Mouse (Mus musculus): ENCODE results near the gene Nprl2.

The Nprl2 gene

DNA sequence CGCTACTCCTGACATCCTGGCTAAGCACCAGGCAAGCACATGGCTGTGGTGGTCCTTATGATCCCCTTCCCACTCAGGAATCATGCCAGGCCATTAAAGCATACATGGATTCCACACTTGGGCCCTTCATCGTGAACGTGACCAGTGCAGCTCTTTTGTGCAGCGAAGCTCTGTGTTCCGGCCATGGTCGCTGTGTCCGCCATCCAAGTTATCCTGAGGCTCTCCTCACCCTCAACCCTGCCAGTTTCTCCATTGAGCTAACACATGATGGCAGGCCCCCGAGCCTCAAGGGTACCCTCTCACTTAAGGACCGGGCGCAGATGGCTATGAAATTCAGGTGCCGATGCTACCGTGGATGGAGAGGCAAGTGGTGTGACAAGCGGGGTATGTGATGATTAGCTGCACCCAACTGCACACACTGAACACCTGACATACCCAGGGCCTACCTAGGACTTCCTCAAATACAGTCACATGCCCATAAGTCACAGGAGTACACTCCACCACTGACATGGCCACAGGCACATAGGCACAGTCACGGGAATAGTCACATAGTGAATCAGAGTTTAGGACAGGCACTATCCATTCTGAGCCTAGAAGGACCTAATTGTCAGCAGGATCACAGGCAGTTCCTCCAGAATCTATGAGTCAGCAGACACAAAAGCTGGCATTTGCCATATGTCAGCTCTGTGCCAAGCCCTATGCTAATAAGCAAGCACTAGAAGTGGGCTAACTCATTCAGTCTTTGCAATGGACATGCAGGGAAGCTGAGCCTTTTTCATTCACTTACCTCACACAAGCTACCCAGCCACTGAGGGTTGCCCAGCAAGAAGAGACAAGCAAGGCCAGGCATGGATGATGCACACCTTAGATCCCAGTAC, 37.2 kb downstream of the Nprl2 start:
- DNase-seq = no peak

GRCm38 (mm10) chr9:107580501-107581317, 38.7 kb downstream of the Nprl2 start, which contains the start of gene Hyal3:
Hyal3 (plus strand) TSS chr9:107580818.
- peak; percentile 95 to 97 for DNase-seq

GRCm38 (mm10) chr9:107581584-107581983, 39.6 kb downstream of the Nprl2 start:
- no peak for DNase-seq

DNA sequence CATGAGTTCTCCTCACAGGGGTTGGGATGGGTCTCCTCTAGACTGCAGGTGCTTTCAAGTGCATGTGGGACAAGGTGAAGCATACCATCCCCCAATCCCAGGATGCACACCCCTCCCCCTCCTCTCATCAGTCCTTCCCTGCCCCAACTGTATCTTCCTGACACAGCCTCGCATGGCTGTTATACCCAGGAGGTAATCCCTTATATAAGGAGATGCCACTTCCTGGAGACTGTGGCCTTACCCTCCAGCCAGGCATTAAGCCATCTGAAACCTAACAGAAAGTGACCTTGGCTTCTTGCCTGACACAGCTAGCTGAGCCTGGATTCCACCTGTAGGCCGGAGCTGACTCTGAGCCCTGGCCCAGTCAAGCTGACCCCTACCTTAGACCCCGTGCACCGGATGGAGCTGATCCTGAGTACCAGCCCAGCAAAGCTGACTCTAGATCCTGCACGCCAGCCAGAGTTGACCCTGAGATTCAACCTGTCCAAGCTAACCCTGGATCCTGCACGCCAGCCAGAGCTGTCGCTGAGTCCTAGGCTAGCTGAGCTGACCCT, 40.6 kb downstream of the Nprl2 start:
- peak in 1 of 2 experiments; percentile 51 for DNase-seq

GRCm38 (mm10) chr9:107583174-107583573, 41.1 kb downstream of the Nprl2 start:
- DNase-seq = no peak

DNA sequence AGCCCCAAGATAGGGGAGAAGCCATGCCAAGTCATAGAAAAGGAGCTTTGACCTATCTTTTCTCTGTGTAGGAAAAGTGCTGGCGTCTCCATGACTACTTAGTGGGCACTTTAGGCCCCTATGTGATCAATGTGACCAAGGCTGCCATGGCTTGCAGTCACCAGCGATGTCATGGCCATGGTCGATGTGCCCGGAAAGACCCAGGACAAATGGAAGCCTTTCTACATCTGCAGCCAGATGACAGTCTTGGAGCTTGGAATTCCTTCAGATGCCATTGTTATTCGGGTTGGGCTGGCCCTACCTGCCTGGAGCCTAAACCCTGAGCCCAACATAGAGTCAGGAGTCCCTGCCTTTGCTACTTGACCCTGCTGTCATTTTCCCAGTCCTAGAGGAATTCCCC, 44.5 kb downstream of the Nprl2 start:
- no peak for DNase-seq

GRCm38 (mm10) chr9:107586974-107587832, 45.2 kb downstream of the Nprl2 start, which contains the start of gene Ifrd2:
Ifrd2 (plus strand) TSS chr9:107587642.
- DNase-seq = peak; percentile 98 to 100

DNA sequence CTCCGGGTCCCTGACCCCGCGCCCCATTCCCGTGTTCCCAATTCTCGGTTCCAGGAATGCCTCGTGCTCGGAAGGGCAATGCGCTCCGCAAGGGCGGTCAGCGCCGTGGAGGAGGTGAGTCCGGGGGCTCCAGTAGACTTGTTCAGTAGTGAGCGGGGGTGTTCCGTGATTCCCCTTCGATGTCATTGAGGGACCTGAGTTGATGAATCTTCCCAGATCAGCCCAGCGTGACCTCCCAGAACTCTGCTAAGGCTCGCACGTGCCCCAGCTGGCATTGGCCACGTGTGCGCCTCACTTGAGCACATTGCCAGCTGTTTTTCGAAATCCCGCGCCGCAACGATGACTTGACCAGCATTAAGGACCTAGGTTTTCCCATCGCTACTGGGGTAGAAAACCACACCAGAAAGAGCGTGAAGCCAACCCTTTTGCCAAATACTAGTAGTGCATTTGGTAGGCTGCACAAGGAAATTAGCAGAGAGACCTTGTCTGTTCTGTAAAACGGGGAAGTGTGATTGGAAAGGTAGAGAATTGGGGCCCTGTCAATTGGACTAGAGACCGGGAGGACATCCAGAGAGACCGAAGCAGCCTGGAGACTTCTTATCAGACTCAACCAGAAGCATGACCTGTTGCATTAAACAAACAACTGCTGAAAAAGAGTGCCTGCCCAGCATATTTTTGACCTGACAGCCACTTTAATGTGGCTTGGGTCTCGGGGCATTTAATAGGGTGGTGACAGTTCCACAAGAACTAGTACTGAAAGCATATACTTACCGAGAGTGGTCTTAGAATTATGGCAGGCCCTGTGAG, 46.0 kb downstream of the Nprl2 start:
- DNase-seq = peak in 1 of 2 experiments; percentile 79

- DNase-seq = peak; percentile 83 to 84
Measured at GRCm38 (mm10) chr9:107590058-107590772, 48.2 kb downstream of the Nprl2 start.

- DNase-seq = peak in 1 of 2 experiments; percentile 87
Measured at GRCm38 (mm10) chr9:107590773-107591060, 48.7 kb downstream of the Nprl2 start.

DNA sequence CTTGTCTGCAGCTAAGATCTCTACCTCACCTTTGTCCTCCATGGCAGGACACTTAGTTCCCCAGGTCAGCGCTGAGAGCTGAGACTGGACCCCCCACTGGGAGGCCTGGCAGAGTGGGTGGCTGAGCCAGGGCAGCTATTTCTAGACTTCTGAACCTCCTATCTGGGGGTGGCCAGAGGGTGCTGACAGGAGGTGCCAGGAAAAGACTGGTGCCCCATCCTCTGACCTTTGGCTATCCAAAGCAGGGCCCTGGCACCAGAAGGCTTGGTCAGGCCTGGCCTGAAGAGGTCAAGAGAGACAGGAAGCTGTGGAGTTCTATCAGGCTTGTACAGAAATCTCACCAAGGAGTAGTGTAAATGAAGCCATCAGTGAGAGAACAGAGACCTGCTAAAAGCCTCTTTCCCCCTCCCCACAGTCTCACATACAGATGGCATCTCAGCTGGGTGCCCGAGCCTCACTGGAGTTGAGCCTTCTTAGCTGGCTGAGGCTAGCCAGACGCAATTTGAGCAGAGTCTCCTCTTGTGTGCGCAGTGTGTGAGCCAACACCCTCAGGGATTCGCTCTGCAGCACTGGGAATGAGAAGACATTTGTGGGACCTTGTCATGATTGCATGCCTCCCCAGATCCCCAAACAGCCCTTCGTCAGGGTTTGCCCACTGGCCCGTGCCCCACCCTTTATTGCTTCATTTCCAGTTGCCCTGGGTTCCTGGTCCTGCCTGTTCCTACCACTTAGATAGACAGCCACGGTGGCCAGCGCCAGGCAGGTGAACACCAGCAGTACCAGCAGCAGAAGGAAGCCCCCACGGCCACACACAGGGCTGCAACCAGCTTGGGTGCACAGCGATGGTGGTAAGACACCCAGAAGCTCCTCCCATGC, 51.3 kb downstream of the Nprl2 start:
- peak; percentile 86 to 91 for DNase-seq

GRCm38 (mm10) chr9:107594281-107595062, 52.4 kb downstream of the Nprl2 start:
- DNase-seq = peak in 1 of 2 experiments; percentile 59

Measured in kidney, postnatal 36 days (tissue).